Comparison of ENCODE assay signal across 11 mouse cellular contexts in the genomic region with DNA sequence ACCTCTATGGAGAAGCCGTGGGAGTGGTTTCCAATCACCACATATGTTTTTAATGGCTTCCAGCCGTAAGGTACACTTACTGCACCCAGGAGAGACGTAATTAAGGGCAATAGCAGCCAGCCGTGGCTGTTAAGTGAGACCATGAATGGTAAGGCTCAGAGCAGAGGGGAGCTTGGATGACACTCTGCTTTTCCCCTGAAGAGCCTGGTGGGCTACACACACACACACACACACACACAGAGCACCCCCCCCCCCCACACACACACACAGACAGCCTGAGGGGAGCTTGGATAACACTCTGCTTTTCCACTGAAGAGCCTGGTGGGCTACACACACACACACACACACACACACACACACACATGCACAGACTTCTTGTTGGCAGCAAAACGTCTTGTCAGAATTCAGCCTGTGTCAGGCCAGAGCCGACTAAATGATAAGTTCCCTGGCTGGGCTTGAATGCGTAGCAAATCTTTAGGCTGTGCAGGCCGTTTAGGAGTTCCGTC.
DNase-seq lines count a peak whose midpoint lies in the region; ATAC-seq lines count a peak whose summit lies in the region.
"Had no signal": no experiment of that assay in that cellular context is flagged by ENCODE, and none has a peak within 500 bp of the region (broad histone marks: within the 10 kb centered on the region; RNA-seq: fewer than 3 reads in every experiment).

No protein-coding gene starts in this region.

- no peaks in the 10 kb centered on the region for H3K9me3 ChIP-seq in kidney, embryonic 15.5 days (replicated peaks)
- no peaks in the 10 kb centered on the region for H3K9me3 ChIP-seq in hindbrain, embryonic 11.5 days (ENCODE audit: control insufficient read depth, low read length)
- H3K9me3 ChIP-seq in midbrain, embryonic 15.5 days: no peaks in the 10 kb centered on the region

- H3K27me3 ChIP-seq in kidney, embryonic 15.5 days: no peaks in the 10 kb centered on the region
- no peaks in the 10 kb centered on the region for H3K27me3 ChIP-seq in hindbrain, embryonic 11.5 days (ENCODE audit: control insufficient read depth, insufficient read depth, low read length)
- H3K27me3 ChIP-seq in midbrain, embryonic 15.5 days (replicated peaks): no peaks in the 10 kb centered on the region
- H3K27me3 ChIP-seq: CH12.LX had no signal

- H3K4me2 ChIP-seq in kidney, embryonic 15.5 days: no peak overlapping the region
- no peak overlapping the region for H3K4me2 ChIP-seq in hindbrain, embryonic 11.5 days (replicated peaks; ENCODE audit: low read depth, low read length)
- no peak overlapping the region for H3K4me2 ChIP-seq in midbrain, embryonic 15.5 days

- WGBS in kidney, embryonic 15.5 days: 33% methylated on average over 9 of the region's 9 CpGs
- 48% methylated on average over 9 of the region's 9 CpGs for WGBS in hindbrain, embryonic 11.5 days
- WGBS in midbrain, embryonic 15.5 days: 34% methylated on average over 9 of the region's 9 CpGs

- H3K4me1 ChIP-seq in kidney, embryonic 15.5 days: peaks cover 51% of the 10 kb centered on the region
- 0 out of 2 replicates have a peak, but pooled peaks cover 2% of the 10 kb centered on the region for H3K4me1 ChIP-seq in hindbrain, embryonic 11.5 days (replicated peaks; ENCODE audit: control insufficient read depth, insufficient read depth, low read length)
- H3K4me1 ChIP-seq in midbrain, embryonic 15.5 days: peaks cover 24% of the 10 kb centered on the region

- H3K9ac ChIP-seq in kidney, embryonic 15.5 days: no peak overlapping the region
- H3K9ac ChIP-seq in hindbrain, embryonic 11.5 days (ENCODE audit: low read depth, low read length): no peak overlapping the region
- no peak overlapping the region for H3K9ac ChIP-seq in midbrain, embryonic 15.5 days

- DNase-seq in kidney, postnatal 36 days: no peak
- peak; percentile 52 for DNase-seq in embryo, embryonic 9.5 days (ENCODE audit: extremely low spot score)
- peak; percentile 41 for DNase-seq in hindbrain, embryonic 11.5 days (ENCODE audit: low spot score)
- no peak for DNase-seq in thymus, postnatal 0 days (ENCODE audit: low spot score)
- DNase-seq in right cerebral cortex, postnatal 36 days (ENCODE audit: low spot score in 2 of 2): no peak
- DNase-seq: kidney, postnatal 14 days; thymus, postnatal 4 days had no signal

- peaks cover 6% of the 10 kb centered on the region for H3K36me3 ChIP-seq in kidney, embryonic 15.5 days
- no peaks in the 10 kb centered on the region for H3K36me3 ChIP-seq in hindbrain, embryonic 11.5 days (ENCODE audit: control insufficient read depth, insufficient read depth, low read length)
- no peaks in the 10 kb centered on the region for H3K36me3 ChIP-seq in midbrain, embryonic 15.5 days (replicated peaks)

- H3K4me3 ChIP-seq in kidney, embryonic 15.5 days (replicated peaks): no peak overlapping the region
- no peak overlapping the region for H3K4me3 ChIP-seq in hindbrain, embryonic 11.5 days (ENCODE audit: low read depth, low read length)
- H3K4me3 ChIP-seq in midbrain, embryonic 15.5 days: no peak overlapping the region

- peak; percentile 50 for ATAC-seq in kidney, embryonic 15.5 days (replicated peaks; ENCODE audit: low FRiP score)
- ATAC-seq in hindbrain, embryonic 11.5 days (ENCODE audit: low FRiP score): peak; percentile 61
- ATAC-seq in midbrain, embryonic 15.5 days (replicated peaks): peak; percentile 64
- ATAC-seq in megakaryocyte-erythroid progenitor cell, adult 5-6 weeks (replicated peaks; ENCODE audit: low FRiP score, low TSS enrichment, poor library complexity, severe bottlenecking): no peak

- H3K27ac ChIP-seq in kidney, embryonic 15.5 days: no peak overlapping the region
- peak overlapping the region; percentile 42; the same call in 1 of the 2 replicates for H3K27ac ChIP-seq in hindbrain, embryonic 11.5 days (ENCODE audit: low read depth, low read length)
- peak overlapping the region; percentile 65 for H3K27ac ChIP-seq in midbrain, embryonic 15.5 days

Comparison
In these comparisons a context has a peak if more than half of its experiments do, and no peak if none do; other contexts are left out.
1. DNase-seq: peak in embryo, embryonic 9.5 days (single experiment) and hindbrain, embryonic 11.5 days (single experiment); none in kidney, postnatal 36 days (0 of 2), thymus, postnatal 0 days (single experiment) and right cerebral cortex, postnatal 36 days (0 of 2).